Mouse (Mus musculus) MEL (cell line): ENCODE measurements around the gene Spata25.

Experiments
- CTCF ChIP-seq, 3 experiments: IDR thresholded peaks in 2 of 3; conservative IDR thresholded peaks in 1 of 3; 2 replicates each; pipeline ENCODE4 v1.5.1; 2011 to 2012; ENCODE audit warnings: low read length in 3 of 3, low read depth in 2 of 3, mild to moderate bottlenecking in 2 of 3, improper control_type of control experiment in 1 of 3, inconsistent platforms in 1 of 3, mixed read lengths in 1 of 3, moderate library complexity in 1 of 3; ENCODE audit not compliant: control insufficient read depth in 1 of 3, insufficient read depth in 1 of 3, poor library complexity in 1 of 3, severe bottlenecking in 1 of 3
- EP300 ChIP-seq, 2 experiments: IDR thresholded peaks; 2 replicates each; pipeline ENCODE4 v1.6.1; 2011; ENCODE audit warnings: improper control_type of control experiment in 2 of 2, low read length in 2 of 2, low read depth in 1 of 2, mild to moderate bottlenecking in 1 of 2
- MXI1 ChIP-seq: IDR thresholded peaks from 2 replicates; pipeline ENCODE4 v1.6.1; 2011; ENCODE audit warnings: mild to moderate bottlenecking, low read depth, low read length, improper control_type of control experiment
- POLR2A ChIP-seq, 2 experiments: IDR thresholded peaks; 2 replicates each; pipeline ENCODE4 v1.6.1; 2011 to 2012; ENCODE audit warnings: low read length in 2 of 2, mild to moderate bottlenecking in 2 of 2, control low read depth in 1 of 2, improper control_type of control experiment in 1 of 2, low read depth in 1 of 2, moderate library complexity in 1 of 2; ENCODE audit not compliant: control insufficient read depth in 1 of 2, insufficient read depth in 1 of 2, poor library complexity in 1 of 2

DNA sequence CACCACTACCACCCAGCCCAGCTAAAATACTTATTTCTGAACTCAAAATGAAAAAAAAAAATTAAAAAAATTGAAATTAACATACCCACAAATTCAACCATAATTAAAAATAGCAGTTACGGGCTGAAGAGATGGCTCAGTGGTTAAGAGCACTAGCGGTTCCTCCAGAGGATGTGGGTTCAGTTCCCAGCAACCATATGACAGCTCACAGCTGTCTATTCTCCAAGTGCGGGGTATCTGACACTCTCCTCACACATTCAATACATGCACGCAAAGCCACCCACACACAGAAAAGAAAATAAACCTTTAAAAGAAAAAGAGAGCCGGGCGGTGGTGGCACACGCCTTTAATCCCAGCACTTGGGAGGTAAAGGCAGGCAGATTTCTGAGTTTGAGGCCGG is 21.7 kb upstream of the Spata25 start:
- TF ChIP-seq POLR2A (IDR thresholded peaks at IDR 0.05; ENCODE audit: control insufficient read depth in 1 of 2, insufficient read depth in 1 of 2, low read depth in 1 of 2, low read length in 2 of 2, poor library complexity in 1 of 2), result no peak
- TF ChIP-seq MXI1, result no peak
- TF ChIP-seq EP300 (IDR thresholded peaks at IDR 0.05; ENCODE audit: low read depth in 1 of 2, low read length in 2 of 2), result no peak
- no peak for TF ChIP-seq CTCF (IDR thresholded peaks at IDR 0.05 in 2 of 3, conservative IDR thresholded peaks at IDR 0.05 in 1 of 3; ENCODE audit: control insufficient read depth in 1 of 3, insufficient read depth in 1 of 3, low read depth in 2 of 3, low read length in 3 of 3, poor library complexity in 1 of 3, severe bottlenecking in 1 of 3)
